Mouse (Mus musculus) testis, adult 2 months (tissue): ENCODE measurements at regions not wholly inside any gene's neighbourhood (a gene's known extent, or its start where the extent isn't known, plus 50 kb on each side); places are given as distances from the start of the nearest gene placed in this dataset.

Experiments
- H3K27ac ChIP-seq: fragments of 200-500 bp; 2 replicates; pipeline ENCODE4 v1.5.1; 2012; ENCODE audit warnings: low read depth, low read length; ENCODE audit not compliant: control insufficient read depth, insufficient read depth
- H3K27me3 ChIP-seq: fragments of 200-500 bp; 2 replicates; pipeline ENCODE4 v1.6.1; 2012; ENCODE audit warnings: mild to moderate bottlenecking, low read length, moderate library complexity; ENCODE audit not compliant: control insufficient read depth, insufficient read depth
- H3K36me3 ChIP-seq: fragments of 200-500 bp; 2 replicates; pipeline ENCODE4 v1.6.1; 2012; ENCODE audit warnings: mild to moderate bottlenecking, low read length; ENCODE audit not compliant: control insufficient read depth, insufficient read depth
- H3K4me1 ChIP-seq: fragments of 200-500 bp; 2 replicates; pipeline ENCODE4 v1.6.1; 2012; ENCODE audit warnings: low read length; ENCODE audit not compliant: control insufficient read depth, insufficient read depth
- H3K4me3 ChIP-seq: fragments of 200-500 bp; 2 replicates; pipeline ENCODE4 v1.5.1; 2012; ENCODE audit warnings: low read depth, mild to moderate bottlenecking, low read length, moderate library complexity, mixed read lengths; ENCODE audit not compliant: control insufficient read depth
- CTCF ChIP-seq: fragments of 200-500 bp; IDR thresholded peaks from 2 replicates; pipeline ENCODE4 v1.5.1; 2012; ENCODE audit warnings: low read depth, mild to moderate bottlenecking, inconsistent platforms, low read length, moderate library complexity; ENCODE audit not compliant: control insufficient read depth, insufficient read depth, insufficient replicate concordance
- POLR2A ChIP-seq: fragments of 200-500 bp; IDR thresholded peaks from 2 replicates; pipeline ENCODE4 v1.6.1; 2012; ENCODE audit warnings: low read depth, mild to moderate bottlenecking, inconsistent platforms, low read length, moderate library complexity; ENCODE audit not compliant: control insufficient read depth

DNA sequence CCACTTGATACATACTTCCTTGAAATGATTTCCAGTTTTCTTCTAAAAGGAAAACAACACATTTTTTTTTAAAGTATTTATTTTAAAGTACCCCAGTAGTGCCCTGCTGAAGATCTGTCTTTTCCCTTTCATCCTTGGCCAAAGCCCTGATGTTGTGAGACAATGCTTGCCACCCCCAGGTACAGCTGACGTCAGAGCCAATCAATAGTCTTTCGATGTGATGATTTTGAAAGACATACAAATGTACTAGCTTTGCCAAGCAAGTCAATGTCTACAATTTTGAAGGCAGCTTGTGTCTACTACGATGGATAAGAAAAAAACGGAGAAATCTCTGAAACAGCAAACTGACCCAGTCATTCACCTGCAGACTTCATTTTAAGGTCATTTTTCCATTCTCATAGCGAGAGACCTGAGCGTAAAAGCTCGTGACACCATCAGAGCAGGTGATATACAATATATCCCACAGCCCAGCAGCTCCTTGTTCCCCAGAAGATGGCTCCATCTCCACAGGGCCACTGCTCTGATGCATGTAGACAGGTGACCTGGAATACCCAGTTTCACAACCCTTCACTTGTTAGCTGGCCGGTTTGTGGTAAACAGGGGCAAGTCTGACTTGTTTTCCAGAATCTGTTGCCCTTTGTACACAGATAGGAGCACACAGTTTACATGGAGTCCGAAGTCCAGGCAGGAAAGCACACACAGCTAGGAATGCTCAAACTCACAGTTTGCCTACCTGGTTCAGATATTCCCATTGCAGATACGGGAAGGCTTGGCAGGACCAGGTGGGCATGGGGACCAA is 129.0 kb downstream of the Irs2 start:
- H3K4me3 ChIP-seq: no peak overlapping the region
- no peaks in the 10 kb centered on the region for H3K4me1 ChIP-seq
- no peak overlapping the region for H3K27ac ChIP-seq
- TF ChIP-seq POLR2A: no peak
- no peak for TF ChIP-seq CTCF
- H3K36me3 ChIP-seq: no peaks in the 10 kb centered on the region
- H3K27me3 ChIP-seq: no peaks in the 10 kb centered on the region

- Histone ChIP-seq H3K4me1 (no peaks in the 10 kb centered on the region), H3K27me3 (no peaks in the 10 kb centered on the region), H3K4me3 (no peak overlapping the region), H3K36me3 (no peaks in the 10 kb centered on the region), H3K27ac (no peak overlapping the region)
- TF ChIP-seq POLR2A (no peak), CTCF (no peak)
Observed at GRCm38 (mm10) chr8:10878371-10878770, 129.9 kb downstream of the Irs2 start.

DNA sequence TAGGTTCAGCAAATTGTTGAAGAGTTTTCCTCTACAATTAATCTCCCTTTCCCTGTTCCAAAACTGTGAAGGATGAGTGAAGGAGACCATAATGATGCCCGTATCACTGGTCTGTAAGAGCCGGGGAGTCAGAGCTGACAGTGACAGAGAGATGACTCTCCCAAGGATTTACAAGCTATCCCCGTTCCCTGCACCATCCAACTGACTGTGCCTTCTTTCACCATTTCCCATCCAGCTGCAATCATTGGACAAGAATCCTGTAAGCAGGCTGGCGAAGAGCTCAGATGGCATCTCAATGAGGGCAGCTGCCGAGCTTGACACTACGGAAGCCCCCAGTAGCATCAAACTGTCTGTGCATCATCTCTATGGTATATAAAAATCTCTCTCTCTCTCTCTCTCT is 133.1 kb downstream of the Irs2 start:
- Histone ChIP-seq H3K4me1 (no peaks in the 10 kb centered on the region), H3K4me3 (no peak overlapping the region), H3K36me3 (no peaks in the 10 kb centered on the region), H3K27ac (no peak overlapping the region), H3K27me3 (no peaks in the 10 kb centered on the region)
- TF ChIP-seq POLR2A (no peak), CTCF (no peak)

- no peaks in the 10 kb centered on the region for H3K27me3 ChIP-seq
- TF ChIP-seq CTCF (no peak), POLR2A (no peak)
- H3K27ac ChIP-seq: no peak overlapping the region
- no peaks in the 10 kb centered on the region for H3K36me3 ChIP-seq
- no peaks in the 10 kb centered on the region for H3K4me1 ChIP-seq
- H3K4me3 ChIP-seq: no peak overlapping the region
Observed at GRCm38 (mm10) chr8:10871451-10871850, 136.8 kb downstream of the Irs2 start.

DNA sequence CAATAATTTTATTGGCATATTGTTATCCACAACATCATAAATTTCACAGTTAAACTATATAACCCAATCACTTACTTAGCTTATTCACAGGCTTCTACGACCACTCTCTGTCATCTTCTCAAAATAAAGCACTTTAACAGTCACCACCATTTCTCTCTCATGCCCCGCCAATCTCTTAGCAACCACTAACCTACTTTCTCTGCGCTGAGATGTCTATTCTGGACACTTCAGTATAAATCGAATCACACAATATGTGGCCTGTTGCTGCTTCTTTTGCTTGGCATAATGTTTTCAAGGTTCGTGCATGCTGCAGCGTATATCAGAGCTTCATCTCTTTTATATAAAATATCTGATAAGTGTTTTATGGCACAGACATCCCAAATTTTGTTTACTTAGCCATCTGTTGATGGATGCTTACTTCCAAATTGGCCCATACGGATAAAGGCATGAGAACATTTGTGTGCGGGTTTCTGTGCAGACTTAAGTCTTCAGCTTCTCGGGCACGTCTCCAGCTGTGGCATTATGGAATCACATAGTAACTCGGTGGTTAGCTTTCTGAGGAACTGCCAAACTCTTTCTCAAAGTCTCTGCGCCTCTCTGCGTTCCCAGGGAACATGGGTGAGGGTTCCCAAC is 137.7 kb downstream of the Irs2 start:
- no peaks in the 10 kb centered on the region for H3K4me1 ChIP-seq
- no peak overlapping the region for H3K4me3 ChIP-seq
- no peak for TF ChIP-seq POLR2A
- no peak for TF ChIP-seq CTCF
- H3K27me3 ChIP-seq: no peaks in the 10 kb centered on the region
- no peak overlapping the region for H3K27ac ChIP-seq
- H3K36me3 ChIP-seq: no peaks in the 10 kb centered on the region

DNA sequence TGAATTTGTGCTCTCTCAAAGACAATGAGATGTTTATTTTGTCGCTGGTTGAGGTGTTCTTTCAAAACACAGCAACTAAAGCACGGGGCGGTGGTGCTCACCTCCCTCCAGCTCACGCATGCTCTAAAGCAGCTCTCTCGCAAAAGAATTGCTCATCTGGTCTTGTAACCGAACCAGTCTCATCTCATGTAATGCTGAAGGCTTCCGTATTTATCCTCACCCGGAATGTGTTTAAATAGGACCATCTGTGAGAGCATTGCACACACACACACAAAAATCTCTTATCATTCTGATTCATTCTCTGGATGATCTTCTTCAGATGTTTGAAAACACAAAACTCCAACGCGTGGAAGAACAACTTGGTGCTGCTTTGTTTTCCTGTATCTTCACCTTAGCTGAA is 138.4 kb downstream of the Irs2 start:
- no peaks in the 10 kb centered on the region for H3K36me3 ChIP-seq
- H3K27ac ChIP-seq: no peak overlapping the region
- no peaks in the 10 kb centered on the region for H3K27me3 ChIP-seq
- H3K4me1 ChIP-seq: no peaks in the 10 kb centered on the region
- no peak overlapping the region for H3K4me3 ChIP-seq
- TF ChIP-seq CTCF (no peak), POLR2A (no peak)

GRCm38 (mm10) chr8:10866696-10867395 is 141.4 kb downstream of the Irs2 start:
- H3K36me3 ChIP-seq: no peaks in the 10 kb centered on the region
- H3K27me3 ChIP-seq: no peaks in the 10 kb centered on the region
- H3K27ac ChIP-seq: no peak overlapping the region
- TF ChIP-seq POLR2A (no peak), CTCF (no peak)
- H3K4me3 ChIP-seq: no peak overlapping the region
- H3K4me1 ChIP-seq: no peaks in the 10 kb centered on the region
